Mouse (Mus musculus) cerebral cortex, adult 2 months (tissue): ENCODE results near the gene Nudc.

Experiments
- WGBS: fragments of 180-500 bp; shearing (Covaris S2); methylation state at CpG from one replicate; pipeline ENCODE4 v1.1.7; 2018; 5-methylcytosine and 5-hydroxymethylcytosine counted together

Gene Nudc

DNA sequence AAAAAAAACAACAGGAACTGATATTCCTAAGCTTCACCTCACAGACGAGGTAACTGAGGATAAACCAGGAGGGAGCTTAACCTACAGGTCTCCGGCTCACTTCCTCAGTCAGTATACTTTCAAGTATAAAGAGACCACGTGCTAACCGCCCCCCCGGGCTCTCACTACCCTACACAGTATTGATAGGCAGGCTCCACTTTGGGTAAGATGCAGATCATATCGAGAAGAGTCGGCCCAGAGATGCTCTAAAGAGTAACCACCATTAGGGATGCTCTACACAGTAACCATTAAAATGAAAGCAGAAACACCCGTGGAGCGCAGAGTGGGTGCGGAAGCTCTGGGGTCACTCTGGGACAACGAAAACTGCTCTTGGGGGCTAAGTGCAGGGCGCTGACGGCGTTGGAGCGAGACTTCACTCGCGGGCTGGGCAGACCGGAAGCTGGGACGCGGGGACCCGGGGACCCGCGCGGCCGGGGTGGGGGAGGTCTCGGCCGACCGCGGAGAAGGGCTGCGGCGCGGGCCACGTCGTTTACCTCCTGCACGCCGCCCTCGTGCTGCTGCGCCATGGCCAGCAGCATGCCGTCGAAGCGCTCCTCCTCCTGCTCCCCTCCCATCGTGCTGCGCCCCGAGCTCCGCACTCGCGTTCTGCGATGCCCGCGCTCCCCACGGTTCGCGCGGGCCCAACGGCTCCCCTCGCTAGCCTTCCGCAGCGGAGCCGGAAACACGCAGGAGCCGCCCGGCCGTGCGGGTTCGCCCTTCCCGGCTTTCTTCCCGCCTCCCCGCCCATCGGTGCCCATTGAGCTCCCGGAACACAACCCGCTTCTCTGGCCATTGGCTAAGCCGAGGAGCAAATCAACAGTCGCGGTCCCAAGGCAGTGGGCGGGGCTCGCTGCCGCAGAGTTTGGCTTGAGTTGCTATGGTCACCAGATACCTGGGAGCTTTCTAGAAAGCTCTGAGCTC, at the start of gene Nudc:
Gene Nudc, minus strand, starts transcription at position 725 of the 960 bp plus-strand sequence.
- WGBS = under 1% methylated on average over 77 of the region's 77 CpGs

GRCm38 (mm10) chr4:133595538-133595937, 49.7 kb upstream of the Nudc start:
- 60% methylated on average over 7 of the region's 7 CpGs for WGBS

DNA sequence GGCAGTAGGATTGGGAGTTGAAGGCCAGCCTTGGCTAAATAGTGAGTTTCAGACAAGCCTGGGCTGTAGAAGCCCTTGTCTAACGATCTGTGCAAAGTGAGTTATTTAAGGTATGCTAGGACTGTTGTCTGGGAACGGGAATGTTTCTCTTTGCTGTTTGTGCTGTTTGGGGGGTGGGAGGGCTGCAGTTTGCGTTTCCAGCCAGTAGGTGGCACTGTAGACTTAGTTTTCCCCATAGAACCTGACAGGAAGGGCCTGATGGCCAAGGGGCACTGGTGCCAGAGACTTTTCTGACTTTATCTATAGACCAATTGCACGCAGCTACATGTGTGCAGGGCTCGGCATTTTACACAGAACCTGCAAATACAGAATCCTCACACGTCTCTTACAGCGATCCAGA, 46.8 kb upstream of the Nudc start:
- WGBS = 32% methylated on average over 7 of the region's 7 CpGs

GRCm38 (mm10) chr4:133584059-133584951, 38.5 kb upstream of the Nudc start, which contains the start of gene Gpn2:
Gpn2 (plus strand) TSS chr4:133584362.
- under 1% methylated on average over 65 of the region's 65 CpGs for WGBS

DNA sequence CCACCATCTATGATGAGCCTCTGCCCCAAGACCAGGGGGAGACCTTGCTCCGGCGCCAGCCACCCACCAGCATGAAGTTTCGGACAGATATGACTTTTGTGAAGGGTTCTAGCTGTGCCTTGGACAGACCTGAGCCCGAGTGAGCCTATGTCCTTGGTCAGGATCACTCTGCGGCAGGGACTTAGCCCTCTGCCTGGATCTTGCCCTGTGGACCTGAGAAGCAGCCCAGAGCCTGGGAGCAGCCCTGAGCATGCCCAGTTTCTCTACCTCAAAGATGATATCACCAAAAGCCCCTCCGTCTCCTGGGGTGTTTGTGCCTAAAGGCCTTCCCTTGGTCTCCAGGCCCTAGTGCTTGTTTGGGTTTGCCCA, 37.9 kb upstream of the Nudc start:
- WGBS = 59% methylated on average over 6 of the region's 6 CpGs

DNA sequence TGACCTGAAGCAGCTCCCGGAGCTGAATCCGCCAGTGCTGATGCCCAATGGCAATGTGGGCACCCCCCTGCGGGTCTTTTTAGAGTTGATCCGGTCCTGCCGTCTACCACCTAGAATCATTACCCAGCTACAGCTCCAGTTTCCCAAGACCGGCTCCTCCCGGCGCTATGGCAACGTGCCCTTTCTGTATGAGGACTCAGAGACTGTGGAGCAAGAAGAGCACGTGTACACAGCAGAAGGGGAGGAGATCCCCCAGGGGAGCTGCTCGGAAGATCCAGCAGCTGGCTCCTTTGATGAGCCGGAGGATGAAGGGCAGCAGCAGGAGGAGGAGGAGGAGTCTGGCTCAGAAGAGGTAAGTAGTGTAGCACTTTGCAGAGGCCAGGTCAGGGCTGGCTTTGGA, 32.2 kb upstream of the Nudc start:
- WGBS = 72% methylated on average over 12 of the region's 12 CpGs

DNA sequence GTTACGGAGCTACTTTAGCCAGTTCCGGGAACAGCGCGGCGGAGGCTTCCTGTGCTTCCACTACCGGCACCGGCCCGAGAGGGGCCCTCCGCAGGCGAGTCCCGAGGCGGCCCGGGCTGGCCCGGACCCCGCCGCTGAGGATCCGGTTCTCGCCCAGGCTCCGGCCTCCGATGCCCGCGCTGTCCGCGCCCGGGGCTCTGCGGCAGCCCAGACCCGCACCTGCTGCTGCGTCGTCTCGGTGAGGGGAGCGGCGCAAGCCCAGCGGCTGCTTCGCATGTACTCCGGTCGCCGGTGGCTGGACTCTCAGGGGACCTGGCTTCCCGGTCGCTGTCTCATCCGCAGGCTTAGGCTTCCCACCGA, 29.0 kb upstream of the Nudc start:
- under 1% methylated on average over 41 of the region's 41 CpGs for WGBS

DNA sequence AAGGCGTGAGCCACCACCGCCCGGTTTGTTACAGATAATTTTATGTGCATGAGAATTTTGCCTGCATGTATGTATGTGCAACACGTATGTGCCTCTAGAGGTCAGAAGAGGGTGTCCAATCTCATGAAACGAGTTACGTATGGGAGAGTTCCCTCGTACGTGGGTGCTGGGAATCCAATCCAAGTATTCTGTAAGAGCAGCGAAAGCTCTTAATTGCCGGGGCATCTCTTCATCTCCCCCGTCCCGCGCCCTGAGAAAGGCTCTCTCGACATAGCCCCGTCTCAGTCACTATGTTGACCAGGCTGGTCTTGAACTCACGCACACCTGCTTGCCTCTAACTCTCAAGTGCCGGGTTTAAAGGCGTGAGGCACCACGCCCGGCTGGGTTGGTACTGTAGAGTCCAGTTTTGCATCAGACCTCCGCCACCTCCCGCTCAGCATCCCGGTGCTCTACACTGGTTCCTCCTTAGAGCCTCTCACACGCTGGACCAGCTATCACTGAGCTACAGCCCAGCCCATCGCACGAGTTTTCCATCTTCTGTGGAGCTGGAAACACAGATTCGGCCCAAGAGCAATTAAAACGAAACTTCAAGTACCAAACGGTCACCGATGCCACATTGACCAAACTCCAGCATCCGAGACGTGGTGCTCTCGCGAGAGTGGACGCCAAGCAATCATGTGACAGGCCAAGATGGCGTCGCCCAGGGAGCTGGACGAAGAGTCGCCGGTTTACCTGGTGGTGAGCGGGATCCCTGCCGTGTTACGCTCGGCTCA, 28.5 kb upstream of the Nudc start, which contains the start of gene Gpatch3:
Gene Gpatch3, plus strand, starts transcription at position 676 of the 773 bp plus-strand sequence.
- WGBS = 3% methylated on average over 44 of the region's 44 CpGs

DNA sequence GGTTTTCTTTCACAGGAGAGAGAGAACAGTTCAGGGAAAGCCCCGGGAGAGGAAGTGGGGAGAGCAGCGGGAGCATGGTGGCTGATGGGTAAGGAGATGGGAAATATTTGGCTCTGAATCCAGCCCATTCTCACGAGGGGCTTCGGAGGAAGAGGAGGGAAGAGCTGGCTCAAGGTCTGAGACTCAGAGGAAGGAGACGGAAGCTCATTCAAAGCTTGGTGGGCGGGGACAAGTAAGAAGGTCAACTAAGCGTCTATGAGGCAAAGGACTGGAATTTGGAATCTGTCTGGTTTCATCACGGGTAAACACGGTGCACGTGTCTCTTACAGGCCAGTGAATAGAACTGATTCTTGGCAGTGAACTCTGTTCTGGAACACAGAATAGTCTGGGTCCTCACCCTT, 24.3 kb upstream of the Nudc start:
- WGBS = 55% methylated on average over 10 of the region's 10 CpGs

- WGBS = 84% methylated on average over 10 of the region's 10 CpGs
These were observed 23.7 kb upstream of the Nudc start for GRCm38 (mm10) chr4:133569291-133570065.

GRCm38 (mm10) chr4:133567251-133567650, 21.5 kb upstream of the Nudc start:
- WGBS = 29% methylated on average over 8 of the region's 8 CpGs

DNA sequence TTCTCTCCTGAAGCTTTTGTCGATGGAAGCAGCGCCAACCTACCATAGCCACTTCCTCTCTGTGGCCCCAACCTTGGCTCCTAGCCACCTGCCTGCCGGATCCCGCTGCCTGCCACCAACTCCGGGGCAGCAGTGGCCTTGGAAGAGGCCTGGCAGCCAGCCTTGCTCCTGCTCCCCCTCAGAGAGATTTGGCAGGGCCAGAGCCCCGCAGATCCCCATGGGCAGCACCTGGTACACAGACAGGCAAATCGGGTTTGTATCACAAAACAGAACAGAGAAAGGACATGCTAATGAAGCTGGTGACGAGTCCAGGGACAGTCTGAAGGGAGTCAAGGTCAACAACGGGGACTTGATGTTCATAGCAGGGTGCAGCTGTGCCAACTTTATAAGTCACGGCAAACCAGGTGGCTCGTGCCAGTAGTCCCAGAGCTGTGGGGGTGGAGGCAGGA, 17.4 kb upstream of the Nudc start:
- WGBS = 28% methylated on average over 11 of the region's 11 CpGs

DNA sequence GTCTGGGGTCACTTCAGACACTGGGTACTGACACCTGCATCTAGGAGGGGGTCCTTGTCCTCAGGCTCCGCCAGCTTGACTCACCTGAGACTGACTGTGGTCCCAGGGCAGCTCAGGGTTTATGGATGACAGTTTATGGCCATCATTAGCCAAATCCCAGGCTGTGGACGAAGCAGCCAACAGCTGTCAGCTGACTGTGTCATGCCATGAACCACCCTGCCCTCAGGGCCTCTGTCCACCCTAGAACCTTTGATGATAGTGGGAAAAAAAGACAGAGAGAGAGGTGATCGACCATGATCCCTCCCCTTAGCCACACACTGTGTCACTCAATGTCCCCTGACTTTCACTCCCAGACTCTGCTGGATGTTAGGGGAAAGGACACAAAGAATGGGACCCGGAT, 15.8 kb upstream of the Nudc start:
- 80% methylated on average over 4 of the region's 4 CpGs for WGBS

DNA sequence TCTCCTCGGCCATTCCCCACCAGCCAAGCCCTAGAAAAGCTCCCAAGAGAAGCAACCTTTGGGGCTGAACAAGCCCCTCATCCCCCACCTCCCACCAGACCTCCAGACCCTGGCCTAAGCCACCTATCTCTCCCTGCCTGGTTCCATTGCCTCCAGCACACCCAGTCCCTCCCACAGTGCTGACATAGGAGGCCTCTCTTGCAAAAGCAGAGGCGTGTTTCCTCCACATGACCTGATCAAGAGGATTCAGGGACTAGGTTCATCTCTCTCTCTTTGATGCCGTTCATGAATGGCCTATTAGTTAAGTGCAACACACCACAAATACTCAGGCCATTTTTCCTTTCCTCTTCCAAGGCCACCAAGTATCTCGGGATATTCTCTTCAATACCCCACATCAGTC, 14.1 kb upstream of the Nudc start:
- 75% methylated on average over 4 of the region's 4 CpGs for WGBS

DNA sequence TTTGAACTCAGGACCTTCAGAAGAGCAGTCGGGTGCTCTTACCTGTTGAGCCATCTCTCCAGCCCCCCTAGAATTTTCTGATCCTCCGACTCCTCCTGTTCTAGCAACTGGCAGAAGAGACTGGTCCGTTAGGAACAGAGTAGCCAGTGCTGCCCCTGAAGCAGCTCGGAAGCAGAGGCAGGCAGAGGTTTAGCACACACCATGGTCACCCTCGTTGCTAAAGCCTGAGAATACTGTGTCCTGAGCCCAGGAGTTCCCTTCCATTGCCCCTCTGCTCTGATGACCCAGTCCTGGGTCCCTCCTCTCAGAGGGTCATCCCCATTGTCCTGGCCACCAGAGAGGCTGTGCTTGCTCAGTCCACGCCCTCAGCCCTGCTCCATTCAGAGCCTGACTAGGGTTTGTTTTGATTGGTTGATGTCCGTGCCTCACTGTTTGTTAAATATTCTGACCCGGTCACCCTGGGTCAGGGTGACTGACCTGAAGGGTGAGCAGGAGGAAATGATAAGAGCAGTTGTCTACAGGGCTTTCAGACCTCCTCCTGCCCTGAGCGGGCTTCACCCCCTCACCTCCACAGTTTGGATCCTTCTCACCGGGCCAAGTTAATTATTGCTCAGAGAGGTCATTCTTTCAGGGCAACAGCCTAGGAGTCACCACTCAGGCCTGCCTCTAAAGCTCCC, 11.4 kb upstream of the Nudc start:
- WGBS = 49% methylated on average over 10 of the region's 10 CpGs

- WGBS = 73% methylated on average over 19 of the region's 19 CpGs
These were observed 7.9 kb upstream of the Nudc start for GRCm38 (mm10) chr4:133553448-133554330.

- WGBS = 65% methylated on average over 10 of the region's 10 CpGs
These were observed 7.1 kb upstream of the Nudc start, which contains the start of gene Nr0b2 for GRCm38 (mm10) chr4:133552768-133553447. Nr0b2 (plus strand) TSS chr4:133553376.

DNA sequence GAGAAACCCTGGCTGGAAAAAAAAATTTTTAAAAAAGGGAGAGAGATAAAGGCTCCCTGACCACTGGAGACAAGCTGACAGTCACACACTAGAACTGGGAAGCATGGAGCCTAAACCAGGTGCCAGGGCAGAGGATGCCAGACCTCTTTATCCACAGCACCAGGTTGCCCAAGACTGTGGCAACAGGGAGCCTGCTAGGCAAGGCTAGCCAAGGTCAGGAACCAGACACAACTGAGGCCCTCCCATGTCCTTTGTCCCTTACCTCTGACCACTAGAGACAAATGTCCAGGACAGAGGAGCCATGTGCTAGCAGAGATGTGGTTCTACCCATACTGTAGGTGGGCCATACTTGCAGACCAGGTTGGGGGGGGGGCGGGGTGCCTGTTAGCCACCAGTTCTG, 6.2 kb upstream of the Nudc start:
- WGBS = 100% methylated on average over 1 of the region's 1 CpGs

- 90% methylated on average over 5 of the region's 5 CpGs for WGBS
These were observed 9.1 kb downstream of the Nudc start for GRCm38 (mm10) chr4:133536652-133537051.
